Mouse (Mus musculus) mesoderm, embryonic 11.5 days (tissue): ENCODE results near the gene Kantr.
"Not testable (repeated sequence)": the region's sequence is repeated elsewhere in the genome, so short reads cannot be mapped to it uniquely, and the experiment has no call there.

Experiments used
- DNase-seq: peaks from one replicate; pipeline ENCODE4 v3.0.0-alpha.2; 2012; ENCODE audit warnings: low read depth, low spot score

Kantr gene

DNA sequence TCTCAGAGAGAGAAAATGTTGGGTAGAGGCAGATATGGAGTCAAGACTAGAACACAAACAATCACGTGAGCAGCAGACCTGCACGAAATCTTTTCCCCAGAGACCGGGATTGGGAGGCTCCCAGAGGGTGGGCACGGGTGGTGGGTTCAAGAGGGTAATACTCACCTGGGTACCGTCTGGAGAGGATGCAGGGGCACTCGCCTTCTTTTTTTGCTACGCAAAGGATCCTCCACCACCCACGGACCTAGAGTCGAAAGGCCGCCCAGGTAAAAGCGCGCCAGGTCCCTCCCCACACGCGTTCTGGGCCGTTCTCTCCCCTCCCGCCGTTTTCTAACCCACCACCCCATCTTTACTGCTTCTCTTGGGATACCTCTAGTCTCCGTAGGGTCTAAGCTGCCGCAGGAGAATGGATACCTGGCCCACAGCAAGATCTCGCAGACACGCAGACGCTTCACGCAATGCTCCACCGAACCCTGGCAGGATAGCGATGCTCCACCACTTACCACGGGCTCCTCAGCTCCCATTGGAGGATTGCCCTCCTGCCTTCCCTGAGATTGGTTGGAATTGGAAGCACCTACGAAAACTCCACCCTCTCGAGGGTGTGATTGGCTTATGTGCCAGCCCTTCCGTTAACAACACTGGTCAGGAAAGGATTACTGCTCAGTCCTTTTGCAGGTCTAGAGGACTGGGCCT lies at the start of gene Kantr:
TSS of gene Kantr (minus strand) at position 500 of the 693 bp plus-strand sequence.
- peak; percentile 89 for DNase-seq

DNA sequence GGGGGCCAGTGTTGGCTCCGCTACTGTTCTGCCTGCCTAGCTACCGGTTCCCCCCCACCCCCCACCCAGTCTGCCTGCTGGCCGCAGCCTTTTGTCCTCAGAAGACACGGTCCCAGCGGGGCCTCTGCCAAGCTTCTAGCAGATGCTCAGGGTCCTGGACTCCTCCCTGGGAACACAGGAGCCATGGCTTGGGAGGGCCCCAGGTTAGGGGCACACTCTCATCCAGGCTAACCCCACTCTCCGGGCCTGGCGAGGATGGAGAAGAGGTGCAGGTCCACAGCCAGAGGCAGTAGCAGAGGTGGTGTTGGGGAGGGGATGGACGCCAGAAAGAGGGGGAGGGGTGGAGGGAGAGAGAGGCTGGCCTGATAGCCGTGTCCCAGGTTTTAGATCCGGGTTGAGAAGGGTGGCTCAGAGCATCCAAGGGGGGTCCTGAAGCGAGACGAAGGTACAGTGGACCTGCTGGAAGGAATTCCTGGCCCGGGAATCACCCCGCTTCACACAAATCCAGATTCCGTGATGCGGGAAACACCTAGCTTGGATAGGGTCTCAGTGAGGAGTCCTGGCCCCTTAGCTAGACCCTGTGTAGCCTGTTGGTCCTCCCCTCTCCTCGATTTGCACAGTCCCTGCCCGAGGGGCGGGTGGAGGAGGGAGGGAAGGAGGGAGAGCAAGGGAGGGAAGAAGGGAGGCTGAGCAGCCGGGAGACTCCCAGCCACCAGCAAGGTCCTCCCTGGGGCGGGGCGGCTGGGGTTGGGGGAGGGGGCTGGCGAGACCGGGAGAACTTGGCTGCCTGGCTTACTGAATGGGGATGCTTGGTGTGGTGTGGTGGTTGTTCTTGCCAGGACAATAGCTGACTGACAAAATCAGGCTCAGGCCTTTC lies 41.3 kb upstream of the Kantr start, which contains the start of gene Gpr173:
TSS of gene Gpr173 (minus strand) at position 308 of the 877 bp plus-strand sequence.
- peak; percentile 70 for DNase-seq

DNA sequence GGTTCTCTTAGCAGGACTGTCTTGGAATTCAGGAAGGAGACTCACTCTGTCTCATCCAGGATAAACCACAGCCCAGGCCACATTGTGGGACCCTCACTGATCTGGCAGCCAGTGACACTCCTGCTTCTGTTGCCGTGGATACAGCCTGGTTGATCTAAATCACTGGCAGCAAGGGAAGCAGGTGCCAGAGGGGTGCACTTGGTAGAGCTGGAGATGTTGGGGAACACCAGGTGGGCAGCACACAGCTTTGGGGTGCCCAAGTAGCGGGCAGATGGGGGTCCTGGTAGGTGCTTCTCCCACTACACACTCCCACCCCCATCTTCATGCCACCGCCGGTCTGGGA lies 40.7 kb upstream of the Kantr start:
- peak; percentile 10 for DNase-seq

DNA sequence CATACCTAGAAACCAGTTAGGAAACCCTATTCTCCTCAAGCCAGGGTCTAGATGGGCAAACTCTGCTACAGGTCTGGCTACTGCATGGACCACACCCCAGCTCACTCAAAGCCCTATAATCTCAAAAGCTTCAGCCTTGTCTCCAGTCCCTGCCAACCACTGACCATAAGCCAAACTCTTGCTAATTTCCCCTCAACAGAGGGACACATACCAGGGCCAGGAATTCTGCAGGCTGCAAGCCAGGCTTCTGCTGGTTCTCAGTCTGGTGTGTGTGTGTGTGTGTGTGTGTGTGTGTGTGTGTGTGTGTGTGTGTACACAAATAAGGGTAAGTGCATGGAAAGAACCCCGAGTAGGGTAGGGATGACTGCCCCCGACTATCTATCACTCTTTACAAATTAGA lies 39.1 kb upstream of the Kantr start:
- no peak for DNase-seq

DNA sequence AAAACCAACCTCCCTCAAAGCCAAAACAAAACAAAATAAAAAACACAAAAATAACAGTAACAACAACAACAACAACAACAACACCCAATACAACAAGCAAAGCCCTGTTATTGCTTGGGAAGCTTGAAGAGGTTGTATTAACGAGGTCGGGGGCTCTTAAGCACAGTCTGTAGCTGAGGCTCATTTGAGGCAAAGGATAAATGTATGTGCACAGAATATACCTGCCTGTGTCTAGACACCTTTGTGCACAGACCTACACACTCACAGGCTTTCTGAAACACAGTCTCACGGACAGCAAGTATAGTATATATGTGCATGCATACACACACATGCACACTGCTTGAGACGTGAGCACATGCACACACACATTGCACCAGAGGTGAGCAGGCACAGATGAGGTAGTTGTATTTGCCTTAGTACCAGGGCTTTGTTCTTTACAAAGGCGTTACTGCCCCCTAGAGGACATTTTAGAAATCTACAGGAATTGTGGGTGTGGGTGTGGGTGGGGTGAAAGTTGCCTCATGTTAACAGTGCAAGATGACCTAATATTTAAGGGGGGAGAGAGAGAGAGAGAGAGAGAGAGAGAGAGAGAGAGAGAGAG lies 25.4 kb upstream of the Kantr start:
- peak; percentile 74 for DNase-seq

DNA sequence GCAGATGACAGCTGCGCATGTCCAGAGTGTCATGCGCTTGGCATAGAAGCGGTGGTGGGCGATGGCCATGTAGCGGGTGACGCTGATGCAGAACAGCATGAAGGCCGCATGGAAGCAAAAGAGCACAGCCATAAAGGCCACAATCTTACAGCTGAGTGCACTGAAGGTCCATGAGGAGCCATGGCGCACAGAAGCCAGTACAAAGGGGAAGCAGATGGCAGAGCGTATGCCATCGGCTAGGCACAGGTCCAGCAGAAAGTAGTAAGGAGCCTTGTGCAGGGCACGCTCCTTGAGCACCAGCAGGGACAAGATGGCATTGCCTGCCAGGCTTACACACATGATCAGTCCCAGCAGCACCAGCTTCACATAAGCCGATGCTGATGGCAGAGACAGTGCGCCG lies 19.7 kb upstream of the Kantr start:
- DNase-seq = no peak

DNA sequence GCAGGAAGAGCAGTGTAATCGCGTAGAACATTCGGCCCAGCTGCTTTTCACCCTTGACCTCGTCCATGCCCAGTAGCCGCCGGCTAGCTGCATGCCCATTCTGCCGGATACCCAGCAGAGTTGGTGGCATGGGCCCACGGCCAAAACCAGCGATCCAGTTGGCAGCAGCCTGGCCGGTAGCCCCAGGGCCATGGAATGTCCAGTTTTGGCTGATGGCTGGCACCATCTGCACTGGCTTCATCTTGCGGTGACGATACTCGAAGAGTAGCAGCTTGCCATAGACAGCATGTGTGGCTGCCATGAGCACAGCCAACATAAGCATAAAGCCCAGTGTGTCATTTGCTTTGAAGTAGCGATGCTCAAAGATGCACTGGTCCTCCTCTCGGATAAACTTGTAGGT lies 19.3 kb upstream of the Kantr start:
- DNase-seq = no peak

DNA sequence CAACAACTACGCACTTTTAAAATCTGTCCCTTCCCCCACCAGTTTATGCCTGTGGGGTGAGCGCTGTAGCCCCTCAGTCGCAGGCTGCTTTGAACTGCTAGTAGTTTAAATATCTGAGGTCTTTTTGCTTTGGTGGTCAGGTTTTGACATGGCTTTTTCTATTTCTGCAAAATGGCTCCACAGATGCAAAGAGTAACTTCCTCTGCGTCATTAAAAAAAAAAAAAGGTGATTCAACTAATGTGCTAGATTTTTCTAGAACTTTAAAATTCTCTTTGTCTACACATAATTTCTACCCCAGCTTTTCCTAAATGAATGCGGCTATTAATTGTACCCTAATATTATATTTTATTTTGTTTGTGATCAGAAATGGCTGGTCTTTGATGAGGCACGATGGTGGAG lies 15.6 kb upstream of the Kantr start:
- no peak for DNase-seq

DNA sequence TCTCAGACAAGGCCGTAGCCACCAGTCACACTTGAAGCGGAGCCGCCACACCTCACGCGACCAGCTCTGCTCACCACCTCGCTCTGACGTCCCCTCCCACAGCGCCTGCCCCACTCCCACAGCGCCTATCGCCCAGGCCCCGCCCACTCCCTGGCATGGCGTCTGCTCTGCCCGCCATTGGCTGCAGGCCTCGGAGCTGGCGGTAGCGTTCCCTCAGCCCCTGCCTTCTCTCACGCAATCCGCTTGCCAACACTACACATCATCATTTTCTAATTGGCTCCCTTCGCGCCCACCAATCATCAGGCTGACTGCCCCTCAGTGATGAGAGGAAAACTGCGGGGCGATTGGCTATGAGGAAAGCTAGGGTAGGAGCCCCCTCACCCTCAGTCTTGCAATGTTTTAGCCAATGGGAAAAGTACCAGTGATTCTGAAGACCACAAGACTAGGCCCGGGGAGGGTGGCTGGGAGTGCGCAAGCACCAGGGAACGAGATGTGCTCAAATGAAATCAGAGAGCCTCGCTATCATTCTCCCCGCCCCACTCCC lies 15.1 kb upstream of the Kantr start, which contains the start of gene Tspyl2:
TSS of gene Tspyl2 (minus strand) at position 68 of the 544 bp plus-strand sequence.
- peak; percentile 95 for DNase-seq

DNA sequence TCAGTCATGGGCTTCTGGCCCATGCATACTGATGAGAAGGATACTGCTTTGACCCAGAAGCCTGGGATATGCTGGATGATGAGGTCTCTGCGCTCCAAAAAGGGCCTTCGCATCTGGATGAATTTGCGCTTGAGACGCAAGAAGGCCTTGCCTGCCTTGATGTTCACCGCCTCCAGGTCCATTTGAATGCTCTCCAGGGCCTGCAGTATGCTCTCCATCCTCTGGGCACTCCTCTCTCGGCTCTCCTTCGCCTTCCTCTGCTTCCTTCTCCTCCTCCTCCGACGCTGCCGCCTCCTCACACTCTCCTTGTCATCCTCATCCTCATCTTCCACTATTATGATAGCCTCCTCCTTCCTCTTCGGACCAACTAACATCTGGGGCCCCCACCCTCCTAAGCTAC lies 14.2 kb upstream of the Kantr start:
- peak; percentile 18 for DNase-seq

DNA sequence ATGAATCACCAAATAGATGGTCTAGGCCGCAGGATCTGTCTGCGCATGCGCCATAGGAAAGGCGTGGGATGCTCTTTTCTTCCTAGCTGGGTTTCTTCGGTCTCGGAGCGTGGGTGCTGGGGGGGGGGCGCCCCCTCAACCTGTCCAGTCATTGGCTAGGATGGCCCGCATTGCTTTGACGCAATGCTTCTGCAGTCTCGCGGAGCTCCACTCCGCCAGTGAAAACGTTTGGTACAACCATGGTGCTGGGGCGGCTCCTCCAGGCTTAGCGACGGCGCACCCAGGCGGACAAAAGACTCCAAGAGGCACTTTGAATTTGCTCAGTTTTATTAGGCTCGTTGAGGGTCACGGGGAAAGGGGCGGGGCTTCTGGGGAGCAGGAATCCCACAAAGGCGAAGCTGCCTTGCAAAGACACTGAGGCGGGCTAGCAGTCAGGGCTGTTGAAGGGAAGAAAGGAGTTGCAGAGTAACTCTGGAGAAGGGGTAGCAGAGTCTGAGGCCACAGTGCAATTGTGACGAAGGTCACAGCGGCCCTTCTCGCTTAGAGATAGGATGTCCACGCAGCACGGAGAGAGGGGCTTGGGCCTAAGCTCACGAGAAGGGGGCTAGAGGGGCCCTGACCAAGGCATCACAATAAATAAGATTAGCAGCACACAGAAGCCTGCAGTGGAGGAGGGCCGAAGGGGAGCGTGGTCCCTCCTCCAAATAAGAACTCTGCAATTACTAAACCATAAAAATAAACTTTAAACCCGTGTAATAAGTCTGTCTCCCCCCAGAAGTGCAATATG lies 9.4 kb upstream of the Kantr start:
- DNase-seq = peak; percentile 93

DNA sequence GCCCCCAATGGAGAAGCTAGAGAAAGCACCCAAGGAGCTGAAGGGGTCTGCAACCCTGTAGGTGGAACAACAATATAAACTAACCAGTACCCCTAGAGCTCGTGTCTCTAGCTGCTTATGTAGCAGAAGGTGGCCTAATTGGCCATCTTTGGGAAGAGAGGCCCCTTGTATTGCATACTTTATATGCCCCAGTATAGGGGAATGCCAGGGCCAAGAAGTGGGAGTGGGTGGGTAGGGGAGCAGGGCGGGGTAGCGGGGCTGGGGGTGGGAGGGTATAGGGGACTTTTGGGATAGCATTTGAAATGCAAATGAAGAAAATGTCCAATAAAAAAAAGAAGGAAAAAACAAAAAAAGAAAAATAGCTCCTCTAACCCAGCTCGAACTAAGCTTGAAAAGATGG lies 8.8 kb upstream of the Kantr start:
- not testable (repeated sequence) for DNase-seq

DNA sequence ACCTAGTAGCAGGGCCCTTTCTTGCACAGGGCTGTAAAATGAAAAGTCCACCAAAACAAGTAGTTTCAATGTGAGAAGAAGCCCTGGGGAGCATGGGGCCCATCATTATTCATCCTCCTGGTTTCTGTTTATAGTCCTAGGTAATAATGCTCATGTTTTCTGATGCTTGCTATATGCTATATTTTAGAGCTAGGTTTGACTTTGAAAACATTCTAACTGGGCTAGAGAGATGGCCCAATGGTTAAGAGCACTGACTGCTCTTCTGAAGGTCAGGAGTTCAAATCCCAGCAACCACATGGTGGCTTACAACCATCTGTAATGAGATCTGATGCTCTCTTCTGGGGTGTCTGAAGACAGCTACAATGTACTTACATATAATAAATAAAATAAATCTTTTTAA lies 2.1 kb upstream of the Kantr start:
- not testable (repeated sequence) for DNase-seq

DNA sequence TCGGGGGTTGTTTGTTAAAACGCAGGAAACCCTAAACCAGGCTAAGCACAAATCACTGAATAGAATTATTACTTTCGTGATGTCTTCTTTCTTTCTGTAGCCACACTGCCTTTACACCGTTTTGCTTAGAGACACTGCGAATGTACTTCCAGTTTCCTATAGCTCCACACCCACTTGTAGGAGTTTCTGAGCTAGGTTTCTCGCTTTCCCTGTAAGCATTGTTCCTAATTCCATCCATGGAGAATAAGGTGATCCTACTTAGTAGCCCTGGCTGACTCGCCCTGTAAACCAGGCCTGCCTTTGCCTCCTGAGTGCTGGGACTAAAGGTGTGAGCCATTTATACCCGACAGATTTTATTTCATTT lies 376 bp upstream of the Kantr start:
- DNase-seq = no peak

DNA sequence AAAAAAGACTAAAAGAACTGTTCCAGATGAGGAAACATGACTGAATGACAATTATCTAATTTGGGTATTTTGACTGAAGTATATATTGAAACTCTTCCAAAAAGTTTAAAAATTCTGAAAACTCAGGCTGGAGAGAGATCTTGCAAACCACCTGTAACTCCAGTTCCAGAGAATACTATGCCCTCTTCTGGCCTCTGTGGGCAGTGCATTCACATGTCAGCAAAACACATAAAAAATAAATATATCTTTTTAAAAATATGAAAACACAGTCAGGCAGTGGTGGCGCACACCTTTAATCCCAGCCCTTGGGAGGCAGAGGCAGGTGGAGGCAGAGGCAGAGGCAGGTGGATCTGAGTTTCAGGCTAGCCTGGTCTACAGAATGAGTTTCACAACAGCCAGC lies 3.7 kb downstream of the Kantr start:
- no peak for DNase-seq

DNA sequence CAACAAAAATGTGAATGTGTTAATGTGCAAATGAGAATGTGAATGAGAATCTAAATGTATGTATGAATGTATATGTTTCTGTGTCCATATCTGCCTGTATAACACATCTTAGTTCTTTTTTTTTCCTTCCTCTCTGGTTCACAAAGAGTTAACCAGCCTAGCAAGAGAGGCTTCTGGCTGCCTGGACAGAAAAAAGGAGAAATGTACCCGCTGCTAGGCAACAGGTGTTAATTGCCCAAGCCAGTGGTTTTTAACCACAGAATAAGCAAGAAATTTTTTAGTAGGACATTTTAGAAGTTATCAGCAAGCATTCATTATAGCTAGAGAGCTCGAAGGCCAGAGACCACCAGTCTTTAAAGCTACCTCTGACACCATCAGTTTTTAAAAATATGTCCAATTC lies 4.5 kb downstream of the Kantr start:
- no peak for DNase-seq

DNA sequence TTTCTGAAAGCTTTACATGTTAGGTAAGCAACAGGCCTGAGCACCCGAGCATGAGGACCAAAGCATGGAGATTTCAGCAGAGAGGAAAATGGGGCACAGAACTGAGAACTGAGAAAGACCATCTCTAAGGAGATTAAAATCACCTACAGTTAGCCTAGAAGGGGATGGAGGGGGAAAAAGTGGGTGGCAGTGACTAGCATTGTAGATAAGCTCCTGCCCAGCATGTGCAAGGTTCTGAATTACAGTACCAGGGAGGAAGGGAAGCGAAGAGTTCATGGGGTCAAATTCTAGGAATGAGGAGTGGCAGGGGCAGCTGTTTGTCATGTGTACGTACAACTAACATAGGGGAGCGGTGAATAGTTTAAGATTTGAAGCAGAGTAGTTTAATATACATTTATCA lies 6.8 kb downstream of the Kantr start:
- DNase-seq = no peak

DNA sequence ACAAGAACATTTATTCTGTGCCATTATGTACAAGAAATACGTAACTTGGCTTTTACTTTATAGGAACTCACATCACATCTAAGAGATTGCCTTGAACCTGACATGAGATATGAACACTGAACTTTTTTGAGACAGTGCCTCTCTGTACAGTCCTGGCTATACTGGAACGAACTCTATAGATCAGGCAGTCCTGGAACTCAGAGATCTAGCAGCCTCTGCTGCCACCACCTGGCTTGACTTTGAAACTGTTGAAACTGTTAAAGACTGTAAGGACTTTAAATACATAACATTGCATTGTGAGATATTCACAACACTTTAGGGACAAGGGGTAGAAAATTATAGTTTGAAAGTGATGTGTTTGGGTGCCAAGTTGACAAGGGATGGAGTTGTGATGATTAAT lies 19.4 kb downstream of the Kantr start:
- DNase-seq = peak; percentile 18

DNA sequence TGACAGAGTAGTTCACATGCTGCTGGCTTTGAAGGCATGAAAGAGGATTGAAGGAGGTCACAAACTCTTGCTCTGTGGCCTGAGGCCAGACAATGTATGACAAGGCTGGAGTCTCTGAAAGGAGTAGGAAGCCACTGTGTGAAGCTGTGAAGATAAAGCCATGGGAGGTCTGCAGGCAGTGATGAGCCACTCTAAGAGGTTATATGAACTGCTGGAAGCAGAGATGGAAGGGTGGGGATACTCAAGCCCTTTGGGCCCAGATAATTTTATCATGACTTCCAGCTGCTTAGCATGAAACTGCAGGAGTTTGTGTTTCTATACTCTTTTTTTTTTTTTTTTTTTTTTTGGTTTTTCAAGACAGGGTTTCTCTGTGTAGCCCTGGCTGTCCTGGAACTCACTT lies 19.9 kb downstream of the Kantr start:
- no peak for DNase-seq

DNA sequence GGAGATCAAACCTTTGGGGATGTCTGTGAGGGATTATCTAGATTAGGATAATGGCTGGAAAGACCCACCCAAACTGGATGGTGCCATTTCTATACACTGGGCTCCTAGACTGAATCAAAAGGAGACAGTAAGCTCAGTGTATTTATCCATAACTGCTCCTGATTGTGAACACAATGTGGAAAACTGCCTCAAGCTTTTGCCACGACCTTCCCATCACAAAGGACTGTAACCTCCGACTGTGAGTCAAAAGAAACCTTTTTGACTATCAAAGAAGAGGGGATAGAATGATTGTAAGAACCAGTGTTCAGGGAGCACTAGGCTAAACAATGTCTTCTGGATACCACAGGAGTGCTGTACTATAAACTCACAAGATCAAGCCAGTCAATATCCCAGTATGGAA lies 21.1 kb downstream of the Kantr start:
- no peak for DNase-seq

DNA sequence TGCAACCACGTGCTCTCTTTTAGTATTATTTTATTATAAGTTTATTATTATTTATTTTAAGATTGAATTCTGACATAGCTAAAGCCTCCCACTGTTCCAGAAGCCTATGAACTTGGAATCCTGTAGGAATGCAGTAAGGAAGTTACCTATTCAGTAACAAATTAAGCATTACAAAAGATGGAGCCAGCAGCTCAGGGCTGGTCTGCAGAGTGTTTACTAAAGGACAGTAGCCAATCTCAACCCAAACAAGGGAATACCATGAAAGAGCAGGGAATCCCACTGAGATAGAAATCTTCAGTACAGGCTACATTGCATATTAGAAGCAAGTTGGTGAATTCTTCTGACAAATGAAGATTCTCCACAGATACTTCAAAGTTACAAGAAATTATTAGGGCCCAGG lies 40.3 kb downstream of the Kantr start:
- DNase-seq = not testable (repeated sequence)

DNA sequence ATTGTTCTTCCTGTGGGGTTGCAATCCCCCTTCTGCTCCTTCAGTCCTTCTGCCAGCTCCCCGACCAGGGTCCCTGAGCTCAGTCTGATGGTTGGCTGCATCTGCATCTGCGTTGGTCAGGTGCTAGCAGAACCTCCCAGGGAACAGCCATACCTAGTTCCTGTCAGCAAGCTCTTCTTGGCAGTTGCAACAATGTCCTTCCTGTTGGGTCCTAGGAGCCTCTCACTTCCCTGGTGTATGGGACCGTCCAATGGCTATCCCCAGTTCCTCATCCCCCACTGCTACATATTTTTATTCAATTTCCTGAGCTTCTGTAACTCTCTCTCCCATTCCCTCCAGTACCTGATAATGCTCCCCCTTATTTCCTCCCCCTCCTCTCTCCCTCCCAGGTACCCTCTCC lies 42.5 kb downstream of the Kantr start:
- no peak for DNase-seq
